Mouse (Mus musculus) forebrain, postnatal 0 days (tissue): ENCODE results near the gene Fam149a. TPM values are rescaled to one million over a fixed set of nuclear protein-coding genes. Genes with fewer than 3 reads are reported as not detected.

ENCODE experiments used
- ATAC-seq: fragments of 200-750 bp; cut with Nextera tagmentation; 2 replicates; pipeline ENCODE4 v1.8.0; 2017; ENCODE audit warnings: mild to moderate bottlenecking, moderate library complexity
- DNase-seq: peaks from one replicate; pipeline ENCODE4 v3.0.0-alpha.2; 2015
- H3K27ac ChIP-seq: fragments of 300-500 bp; sonication (generic); 2 replicates; pipeline ENCODE4 v1.5.1; 2014; ENCODE audit warnings: low read depth, mild to moderate bottlenecking, antibody characterized with exemption, low read length, moderate library complexity, mixed read lengths
- H3K27me3 ChIP-seq: fragments of 300-500 bp; sonication (generic); 2 replicates; pipeline ENCODE4 v1.6.1; 2014; ENCODE audit warnings: mild to moderate bottlenecking, low read length, mixed read lengths; ENCODE audit not compliant: insufficient read depth
- H3K36me3 ChIP-seq: fragments of 300-500 bp; sonication (generic); 2 replicates; pipeline ENCODE4 v1.6.1; 2014; ENCODE audit warnings: mild to moderate bottlenecking, moderate library complexity; ENCODE audit not compliant: insufficient read depth
- H3K4me1 ChIP-seq: fragments of 300-500 bp; sonication (generic); 2 replicates; pipeline ENCODE4 v1.6.1; 2014; ENCODE audit warnings: antibody characterized with exemption; ENCODE audit not compliant: insufficient read depth
- H3K4me2 ChIP-seq: fragments of 300-500 bp; sonication (generic); 2 replicates; pipeline ENCODE4 v1.6.1; 2014; ENCODE audit warnings: low read depth, mild to moderate bottlenecking, moderate library complexity
- H3K4me3 ChIP-seq: fragments of 300-500 bp; sonication (generic); 2 replicates; pipeline ENCODE4 v1.5.1; 2014; ENCODE audit warnings: low read depth, low read length, mixed read lengths
- H3K9ac ChIP-seq: fragments of 300-500 bp; sonication (generic); 2 replicates; pipeline ENCODE4 v1.6.1; 2014; ENCODE audit warnings: mild to moderate bottlenecking
- H3K9me3 ChIP-seq: fragments of 300-500 bp; sonication (generic); 2 replicates; pipeline ENCODE4 v1.6.1; 2016; ENCODE audit warnings: low read length
- CTCF ChIP-seq: sonication (generic); IDR thresholded peaks from 2 replicates; pipeline ENCODE4 v1.5.1; 2016; ENCODE audit warnings: antibody characterized with exemption, control low read depth, low read depth
- WGBS: fragments of 180-500 bp; shearing (Covaris S2); extraction: QIAGEN DNeasy Blood & Tissue Kit; methylation state at CpG from one replicate; pipeline ENCODE4 v1.1.7; 2014; 5-methylcytosine and 5-hydroxymethylcytosine counted together
- polyA plus RNA-seq: library from polyadenylated mRNA; unstranded; fragments of >200 nt; fragmentation: Nextera tagmentation; extraction: Ambion mirVana; gene quantifications from 2 replicates; pipeline ENCODE4 v1.2.1, GENCODE M21; 2015
- total RNA-seq: library from RNA; depleted of rRNA; stranded (reverse); fragments of >200 nt; gene quantifications from 2 replicates; pipeline ENCODE4 v1.2.3, GENCODE M21; 2014

Fam149a gene
- total and polyA plus RNA-seq, 2 experiments from 2014 or later: 15.0 to 27.3 TPM

- H3K9me3 ChIP-seq: no peaks in the 10 kb centered on the region
- DNase-seq: peak; percentile 83
- peak overlapping the region; percentile 87 for H3K9ac ChIP-seq
- H3K36me3 ChIP-seq: no peaks in the 10 kb centered on the region
- peak overlapping the region; percentile 72 for H3K27ac ChIP-seq
- ATAC-seq: peak; percentile 85
- H3K4me1 ChIP-seq: no peaks in the 10 kb centered on the region
- 2% methylated on average over 49 of the region's 49 CpGs for WGBS
- no peaks in the 10 kb centered on the region for H3K27me3 ChIP-seq
- TF ChIP-seq CTCF: 0 out of 2 replicates have a peak, but pooled peaks have one; percentile 13
- peak overlapping the region; percentile 62 for H3K4me3 ChIP-seq
- peak overlapping the region; percentile 96 for H3K4me2 ChIP-seq
These were observed 23.8 kb downstream of the Fam149a start for GRCm38 (mm10) chr8:45358132-45358918.

DNA sequence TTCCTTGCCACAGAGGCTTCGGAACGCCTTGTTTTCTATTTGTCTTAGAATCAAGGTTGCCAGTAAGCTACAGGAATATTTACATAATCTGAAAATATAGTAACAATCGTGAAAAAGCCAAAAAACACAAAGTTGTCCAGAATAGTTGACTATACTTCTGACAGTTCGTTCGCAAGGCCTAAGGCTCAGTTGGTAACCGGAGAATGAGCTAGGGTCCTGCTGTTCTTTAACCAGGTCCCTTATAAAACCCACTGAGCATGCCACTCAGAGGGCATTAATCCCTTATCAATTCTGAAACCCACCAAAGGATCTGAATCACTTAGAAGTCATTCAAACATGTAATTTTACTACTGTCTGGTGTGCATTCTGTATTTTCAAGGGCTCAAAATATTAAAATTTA is 26.3 kb downstream of the Fam149a start:
- Histone ChIP-seq H3K4me2 (no peak overlapping the region), H3K27ac (no peak overlapping the region), H3K4me1 (no peaks in the 10 kb centered on the region), H3K4me3 (no peak overlapping the region), H3K36me3 (no peaks in the 10 kb centered on the region), H3K9me3 (no peaks in the 10 kb centered on the region), H3K27me3 (no peaks in the 10 kb centered on the region), H3K9ac (no peak overlapping the region)
- ATAC-seq: no peak
- no peak for DNase-seq
- no peak for TF ChIP-seq CTCF
- 84% methylated on average over 6 of the region's 6 CpGs for WGBS

DNA sequence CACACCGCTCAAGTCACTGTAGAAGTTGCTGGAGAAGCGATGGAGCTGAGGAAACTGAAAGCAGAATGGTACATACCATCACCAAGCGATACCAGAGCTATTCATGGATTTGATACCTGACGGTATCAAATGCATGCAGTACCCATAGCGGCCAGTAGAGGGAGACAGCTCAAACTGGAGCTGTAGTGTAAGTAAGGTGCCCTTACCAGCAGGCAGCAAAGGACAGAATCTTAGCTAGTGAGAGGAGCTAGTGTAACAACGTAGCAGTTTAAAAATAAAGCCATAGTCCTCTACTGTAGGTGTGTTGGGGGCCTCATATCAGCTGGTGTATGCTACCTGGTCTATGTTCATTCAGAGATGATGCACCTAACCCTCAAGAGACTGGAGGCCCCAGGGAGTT is 37.1 kb downstream of the Fam149a start:
- peaks cover 5% of the 10 kb centered on the region; the same call in 1 of the 2 replicates for H3K36me3 ChIP-seq
- no peak overlapping the region for H3K27ac ChIP-seq
- peak; percentile 96 for TF ChIP-seq CTCF
- 14% methylated on average over 6 of the region's 6 CpGs for WGBS
- DNase-seq (peak; percentile 77), ATAC-seq (peak; percentile 42)
- H3K4me2 ChIP-seq: no peak overlapping the region
- H3K4me3 ChIP-seq: no peak overlapping the region
- no peaks in the 10 kb centered on the region for H3K9me3 ChIP-seq
- H3K9ac ChIP-seq: no peak overlapping the region
- H3K27me3 ChIP-seq: no peaks in the 10 kb centered on the region
- no peaks in the 10 kb centered on the region for H3K4me1 ChIP-seq

DNA sequence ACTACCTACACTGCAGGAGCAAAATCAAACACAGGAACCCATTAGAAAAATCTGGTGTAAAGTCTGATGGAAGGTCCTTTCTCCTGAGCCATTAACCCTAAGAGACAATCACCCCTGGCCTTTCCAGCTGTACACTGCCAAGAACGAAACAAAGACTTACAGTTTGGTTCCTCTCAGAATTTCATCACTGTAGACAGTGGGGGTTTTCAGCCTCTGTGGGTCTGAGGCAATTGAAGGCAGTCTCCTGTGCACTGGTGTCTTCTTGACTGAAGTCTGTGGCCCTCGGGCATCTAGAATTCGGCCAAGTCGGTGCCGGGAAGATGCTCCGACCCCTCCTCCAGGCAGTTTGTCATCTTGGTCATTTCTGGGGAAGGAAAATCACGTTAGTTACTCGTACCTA is 37.8 kb downstream of the Fam149a start:
- H3K4me1 ChIP-seq: no peaks in the 10 kb centered on the region
- H3K9ac ChIP-seq: no peak overlapping the region
- ATAC-seq: no peak
- no peaks in the 10 kb centered on the region for H3K27me3 ChIP-seq
- 93% methylated on average over 8 of the region's 8 CpGs for WGBS
- H3K4me2 ChIP-seq: no peak overlapping the region
- H3K9me3 ChIP-seq: no peaks in the 10 kb centered on the region
- TF ChIP-seq CTCF: no peak
- no peak for DNase-seq
- H3K27ac ChIP-seq: no peak overlapping the region
- H3K36me3 ChIP-seq: peaks cover 5% of the 10 kb centered on the region; the same call in 1 of the 2 replicates
- H3K4me3 ChIP-seq: no peak overlapping the region

DNA sequence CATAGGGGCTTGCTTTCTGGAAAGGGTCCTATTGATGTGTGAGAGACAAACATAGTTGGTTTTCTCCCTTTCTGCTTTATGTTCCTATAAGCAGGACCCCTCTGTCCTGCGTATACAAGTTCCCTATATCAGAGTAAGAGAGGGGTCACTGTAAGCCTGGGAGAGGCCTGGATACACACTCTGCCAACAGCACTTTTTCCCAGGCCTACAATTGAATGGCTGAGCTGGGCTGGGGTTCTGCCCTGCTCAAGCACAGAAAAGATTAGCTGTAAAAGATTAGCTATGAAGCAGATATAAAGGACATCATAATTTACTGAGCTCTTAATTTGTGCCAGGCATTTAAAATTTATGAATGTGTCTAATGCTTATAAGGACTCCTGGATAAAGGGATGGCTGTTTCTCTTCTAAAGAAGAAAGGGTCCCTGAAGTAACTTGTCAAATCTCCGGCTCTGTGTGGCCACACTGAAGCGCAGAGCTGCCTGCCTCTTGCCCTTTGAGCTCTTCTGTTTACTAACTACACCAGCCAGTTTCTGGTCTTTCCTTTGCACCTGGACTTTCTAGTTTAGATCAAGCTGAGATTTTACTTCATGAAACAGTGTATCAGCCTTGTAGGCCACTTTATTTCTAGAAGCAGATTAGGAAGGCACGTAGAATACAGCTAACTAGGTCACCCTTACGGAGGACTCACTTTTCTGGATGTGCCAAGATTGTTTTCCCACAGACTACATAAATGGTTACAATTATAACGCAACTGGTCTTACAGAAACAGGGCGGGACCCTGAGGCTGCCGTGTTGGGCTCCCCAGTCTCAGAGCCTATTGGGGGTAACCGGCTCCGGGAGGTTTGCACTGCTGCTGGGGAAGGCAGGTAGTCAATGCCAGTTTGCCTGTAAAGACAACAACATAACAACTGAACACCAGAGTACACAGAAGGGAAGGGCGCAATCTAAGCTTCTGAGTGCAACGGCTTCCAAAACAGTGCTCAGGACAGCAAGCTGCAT is 40.2 kb downstream of the Fam149a start:
- 86% methylated on average over 12 of the region's 12 CpGs for WGBS
- Histone ChIP-seq H3K36me3 (peaks cover 5% of the 10 kb centered on the region; the same call in 1 of the 2 replicates), H3K4me1 (no peaks in the 10 kb centered on the region), H3K27ac (no peak overlapping the region), H3K4me2 (no peak overlapping the region), H3K9ac (no peak overlapping the region), H3K27me3 (no peaks in the 10 kb centered on the region), H3K4me3 (no peak overlapping the region), H3K9me3 (no peaks in the 10 kb centered on the region)
- no peak for TF ChIP-seq CTCF
- DNase-seq: no peak
- ATAC-seq: no peak

GRCm38 (mm10) chr8:45333493-45333892 is 48.6 kb downstream of the Fam149a start:
- ATAC-seq (peak; percentile 50; the same call in 1 of the 2 replicates), DNase-seq (no peak)
- WGBS: under 1% methylated on average over 8 of the region's 8 CpGs
- Histone ChIP-seq H3K27ac (no peak overlapping the region), H3K4me3 (peak overlapping the region; percentile 61), H3K27me3 (peaks cover 5% of the 10 kb centered on the region; the same call in 1 of the 2 replicates), H3K9ac (peak overlapping the region; percentile 52), H3K9me3 (no peaks in the 10 kb centered on the region), H3K4me1 (peaks cover 8% of the 10 kb centered on the region; the same call in 1 of the 2 replicates), H3K36me3 (no peaks in the 10 kb centered on the region), H3K4me2 (peak overlapping the region; percentile 98)
- TF ChIP-seq CTCF: no peak
